ENCODE assay signal across 31 mouse cellular contexts in the genomic region with DNA sequence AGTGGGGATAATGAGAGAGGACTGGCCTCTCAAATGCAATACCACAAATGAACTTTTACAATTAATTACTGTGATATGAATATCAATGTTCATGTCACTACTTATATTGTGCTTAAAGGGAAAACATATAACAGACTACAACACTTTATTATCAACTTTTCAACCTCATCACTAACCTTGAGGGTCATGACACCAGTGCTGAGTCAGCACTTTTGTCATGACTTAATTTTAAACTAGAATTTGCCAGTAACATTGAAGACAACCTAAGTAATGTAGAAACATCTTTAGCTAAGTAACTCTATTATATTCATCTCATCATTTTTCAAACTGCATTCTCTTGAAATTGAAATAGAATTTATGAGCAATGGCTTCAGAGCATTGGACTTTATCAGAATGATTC.
"Had no signal": no experiment of that assay in that cellular context is flagged by ENCODE, and none has a peak within 500 bp of the region (broad histone marks: within the 10 kb centered on the region; RNA-seq: fewer than 3 reads in every experiment).

No protein-coding gene starts in this region.

- ATAC-seq: liver, embryonic 12.5 days; liver, postnatal 0 days; lung, postnatal 0 days; midbrain, embryonic 13.5 days; midbrain, embryonic 15.5 days; midbrain, embryonic 16.5 days had no signal

- H3K4me1 ChIP-seq: limb, embryonic 10.5 days; limb, embryonic 12.5 days; limb, embryonic 13.5 days; limb, embryonic 15.5 days; liver, embryonic 12.5 days; liver, embryonic 13.5 days; liver, embryonic 15.5 days; lung, embryonic 15.5 days; megakaryocyte, embryonic 14.5 days; midbrain, embryonic 10.5 days; midbrain, embryonic 12.5 days; midbrain, embryonic 13.5 days; midbrain, embryonic 15.5 days had no signal

- H3K9me3 ChIP-seq: limb, embryonic 10.5 days; limb, embryonic 12.5 days; limb, embryonic 13.5 days; limb, embryonic 15.5 days; liver, embryonic 12.5 days; liver, embryonic 13.5 days; liver, embryonic 15.5 days; lung, embryonic 15.5 days; megakaryocyte, embryonic 14.5 days; midbrain, embryonic 10.5 days; midbrain, embryonic 13.5 days; midbrain, embryonic 15.5 days had no signal

- DNase-seq: left cerebral cortex, postnatal 4 days; liver; liver, embryonic 13.5 days; liver, postnatal 0 days; lung, adult 18-20 months; lung, adult 2 months; lung, embryonic 14.5 days; lung, postnatal 10 days; lung, postnatal 14 days; lung, postnatal 36 days; lung, postnatal 4 days; midbrain, embryonic 14.5 days had no signal

- H3K27me3 ChIP-seq: limb, embryonic 12.5 days; limb, embryonic 13.5 days; limb, embryonic 15.5 days; liver, embryonic 12.5 days; liver, embryonic 13.5 days; liver, embryonic 15.5 days; lung, embryonic 15.5 days; megakaryocyte, embryonic 14.5 days; midbrain, embryonic 12.5 days; midbrain, embryonic 13.5 days; midbrain, embryonic 15.5 days had no signal

- H3K27ac ChIP-seq: limb, embryonic 10.5 days; limb, embryonic 12.5 days; limb, embryonic 13.5 days; limb, embryonic 15.5 days; liver, embryonic 12.5 days; liver, embryonic 13.5 days; liver, embryonic 14.5 days; liver, embryonic 15.5 days; lung, embryonic 15.5 days; macrophage; midbrain, embryonic 10.5 days; midbrain, embryonic 12.5 days; midbrain, embryonic 13.5 days; midbrain, embryonic 15.5 days had no signal

- H3K36me3 ChIP-seq: limb, embryonic 10.5 days; limb, embryonic 12.5 days; limb, embryonic 13.5 days; limb, embryonic 15.5 days; liver, embryonic 12.5 days; liver, embryonic 13.5 days; liver, embryonic 15.5 days; lung, embryonic 15.5 days; midbrain, embryonic 10.5 days; midbrain, embryonic 12.5 days; midbrain, embryonic 13.5 days; midbrain, embryonic 15.5 days had no signal

- H3K4me3 ChIP-seq: limb, embryonic 10.5 days; limb, embryonic 12.5 days; limb, embryonic 13.5 days; limb, embryonic 15.5 days; liver, embryonic 12.5 days; liver, embryonic 13.5 days; liver, embryonic 15.5 days; lung, embryonic 15.5 days; megakaryocyte, embryonic 14.5 days; midbrain, embryonic 10.5 days; midbrain, embryonic 12.5 days; midbrain, embryonic 13.5 days; midbrain, embryonic 15.5 days; myocyte had no signal

- H3K9ac ChIP-seq: limb, embryonic 12.5 days; limb, embryonic 13.5 days; limb, embryonic 15.5 days; liver, embryonic 12.5 days; liver, embryonic 13.5 days; liver, embryonic 14.5 days; liver, embryonic 15.5 days; liver, postnatal 0 days; lung, embryonic 14.5 days; lung, embryonic 15.5 days; midbrain, embryonic 12.5 days; midbrain, embryonic 13.5 days; midbrain, embryonic 15.5 days had no signal

- H3K4me2 ChIP-seq: limb, embryonic 12.5 days; limb, embryonic 13.5 days; limb, embryonic 15.5 days; liver, embryonic 11.5 days; liver, embryonic 12.5 days; liver, embryonic 13.5 days; liver, embryonic 15.5 days; lung, embryonic 14.5 days; lung, embryonic 15.5 days; midbrain, embryonic 11.5 days; midbrain, embryonic 12.5 days; midbrain, embryonic 13.5 days; midbrain, embryonic 15.5 days had no signal
